Mouse (Mus musculus) cerebellum, adult 18-20 months (tissue): ENCODE data around the gene Hexim1.

Experiments used
- DNase-seq, 2 experiments: peaks; one replicate each; pipeline ENCODE4 v3.0.0; 2021

Gene Hexim1

DNA sequence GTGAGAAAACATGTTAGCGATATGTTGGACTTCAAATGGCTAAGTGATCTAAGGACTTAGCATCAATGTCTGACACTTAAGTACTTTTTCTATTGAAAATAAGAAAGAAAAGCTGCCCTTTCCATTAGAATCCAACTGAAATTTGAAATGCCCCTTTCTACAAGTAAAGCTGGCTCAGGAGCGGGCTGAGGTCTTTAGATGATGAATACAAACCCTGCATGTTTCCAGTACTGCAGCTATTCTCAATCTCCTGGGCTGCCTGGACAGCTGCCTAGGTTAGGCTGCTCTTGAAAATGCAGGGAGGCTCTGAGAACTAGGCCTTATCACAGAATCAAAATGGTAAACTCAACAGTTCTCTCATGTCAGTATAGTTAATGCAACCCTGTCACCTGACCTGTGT lies 2.8 kb downstream of the Hexim1 start:
- DNase-seq = no peak

DNA sequence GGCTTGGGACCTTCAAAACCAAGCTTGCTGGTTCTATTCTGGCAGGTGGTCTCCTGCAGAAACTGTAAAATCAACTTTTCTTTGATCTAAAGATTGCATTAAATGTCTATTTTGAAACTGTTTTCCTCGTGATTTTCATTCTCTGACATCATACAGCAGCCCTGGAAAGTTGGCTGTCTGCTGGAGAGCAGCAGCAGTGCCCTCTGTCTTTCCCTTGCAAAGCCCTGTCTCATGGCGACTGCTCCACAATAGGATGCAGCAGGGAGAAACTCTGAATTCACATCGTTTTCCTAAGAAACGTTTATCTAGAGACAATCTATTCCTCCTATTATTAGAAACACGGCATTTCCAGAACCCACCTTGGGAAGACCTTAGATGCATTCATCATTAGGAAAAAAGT lies 3.6 kb downstream of the Hexim1 start:
- DNase-seq = no peak

DNA sequence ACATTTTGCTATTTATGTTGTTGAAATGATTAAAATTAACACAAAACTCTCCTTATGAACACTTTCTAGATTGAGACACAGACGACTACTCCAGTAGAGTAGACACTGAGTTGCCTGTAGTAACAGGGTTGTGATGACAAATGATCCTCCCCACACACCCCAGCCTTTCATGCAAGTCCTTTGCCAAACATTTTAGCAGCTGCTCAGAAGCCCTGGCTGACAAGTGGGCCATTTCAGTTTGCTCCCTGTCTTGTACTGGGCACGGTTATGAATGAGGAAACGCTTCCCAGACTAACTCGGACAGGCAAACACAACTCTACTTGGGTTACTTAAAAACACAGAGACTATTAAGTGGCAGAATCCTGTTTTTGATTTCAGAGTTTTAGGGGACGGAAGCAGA lies 4.3 kb downstream of the Hexim1 start:
- DNase-seq = no peak

DNA sequence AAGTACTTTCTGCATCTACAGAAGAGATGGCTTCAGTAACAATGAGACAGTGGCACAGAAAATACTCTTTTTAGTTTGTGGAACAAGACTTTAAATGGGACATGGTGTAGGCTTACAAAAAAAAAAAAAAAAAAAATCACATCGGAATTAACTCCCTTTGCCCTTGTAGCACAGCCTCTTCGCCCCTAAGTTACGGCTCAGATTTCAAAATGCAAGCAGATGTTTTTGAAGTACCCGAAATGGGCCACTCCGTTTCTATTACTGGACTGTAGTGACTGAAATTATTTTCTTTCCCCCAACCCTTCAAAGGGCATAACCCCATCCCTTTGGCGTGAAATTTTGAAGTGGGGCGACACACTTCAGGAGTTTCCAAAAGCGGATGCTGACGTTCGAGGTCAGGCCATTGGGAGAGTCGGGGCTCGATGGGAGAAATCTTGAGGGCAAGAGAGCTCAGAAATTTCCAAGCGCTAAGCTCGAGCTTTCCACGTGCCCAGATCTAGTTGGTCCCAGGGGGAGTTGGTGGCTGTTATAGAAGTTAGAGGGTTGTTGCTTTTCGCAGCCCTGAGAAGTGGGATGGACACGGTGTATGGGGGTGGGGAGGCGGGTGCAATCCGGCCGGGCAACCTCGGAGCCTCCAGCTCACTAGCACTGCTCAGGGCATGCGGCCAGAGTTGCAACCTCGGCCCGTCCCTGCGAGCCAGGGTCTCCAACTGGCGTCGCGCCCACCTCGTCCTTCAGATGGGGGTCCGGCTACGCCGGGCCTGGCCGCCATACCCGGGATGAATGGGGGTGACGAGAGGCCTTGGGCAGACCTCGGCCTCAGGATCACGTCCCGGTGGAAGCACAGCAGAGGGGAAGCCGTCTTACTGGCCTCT lies 15.9 kb downstream of the Hexim1 start, which contains the start of gene Hexim2:
Gene Hexim2 (plus strand): TSS at position 729 of the 875 bp plus-strand sequence.
- DNase-seq = peak; percentile 71 to 82

DNA sequence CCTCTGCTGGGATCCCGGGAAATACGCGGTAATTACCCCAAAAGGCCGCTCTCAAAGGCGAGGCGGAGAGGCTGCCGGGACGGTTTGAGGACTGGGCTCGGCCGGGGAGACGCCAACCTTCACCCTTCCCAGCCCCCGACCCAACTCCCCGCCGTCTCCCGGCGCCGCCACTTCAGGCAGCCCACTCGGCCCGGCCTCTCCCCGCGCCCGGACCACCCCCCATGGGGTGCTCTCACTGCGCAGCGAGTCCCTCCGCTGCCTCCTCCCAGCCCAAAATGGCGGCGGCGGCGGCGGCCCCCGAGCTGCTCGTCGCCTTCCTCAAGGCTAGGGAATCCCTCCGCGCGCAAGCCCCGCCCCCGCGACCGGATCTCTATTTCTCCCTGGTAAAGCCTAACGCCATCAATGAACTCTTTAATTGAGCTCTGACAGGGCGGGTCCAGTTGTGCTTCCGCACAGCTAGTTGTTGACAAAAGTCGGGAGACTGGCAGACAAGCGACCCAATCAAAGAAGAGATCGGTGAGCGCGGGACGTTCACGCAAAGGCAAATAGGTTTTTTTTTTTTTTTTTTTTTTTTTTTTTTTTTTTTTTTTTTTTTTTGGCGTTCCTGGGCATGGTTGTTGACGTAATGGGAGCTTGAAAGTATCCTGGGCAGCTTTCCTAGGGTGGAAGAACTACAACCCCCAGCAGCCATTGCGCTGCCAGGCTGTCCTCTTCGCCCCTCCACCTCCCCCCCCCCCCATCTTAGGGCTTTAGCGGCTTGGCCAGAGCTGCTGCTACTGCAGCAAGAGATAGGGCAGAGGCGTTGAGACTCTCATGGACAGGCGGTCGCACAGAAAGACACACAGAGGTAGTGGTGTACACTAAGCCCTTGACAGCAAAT lies 16.8 kb downstream of the Hexim1 start:
- DNase-seq = peak; percentile 100

DNA sequence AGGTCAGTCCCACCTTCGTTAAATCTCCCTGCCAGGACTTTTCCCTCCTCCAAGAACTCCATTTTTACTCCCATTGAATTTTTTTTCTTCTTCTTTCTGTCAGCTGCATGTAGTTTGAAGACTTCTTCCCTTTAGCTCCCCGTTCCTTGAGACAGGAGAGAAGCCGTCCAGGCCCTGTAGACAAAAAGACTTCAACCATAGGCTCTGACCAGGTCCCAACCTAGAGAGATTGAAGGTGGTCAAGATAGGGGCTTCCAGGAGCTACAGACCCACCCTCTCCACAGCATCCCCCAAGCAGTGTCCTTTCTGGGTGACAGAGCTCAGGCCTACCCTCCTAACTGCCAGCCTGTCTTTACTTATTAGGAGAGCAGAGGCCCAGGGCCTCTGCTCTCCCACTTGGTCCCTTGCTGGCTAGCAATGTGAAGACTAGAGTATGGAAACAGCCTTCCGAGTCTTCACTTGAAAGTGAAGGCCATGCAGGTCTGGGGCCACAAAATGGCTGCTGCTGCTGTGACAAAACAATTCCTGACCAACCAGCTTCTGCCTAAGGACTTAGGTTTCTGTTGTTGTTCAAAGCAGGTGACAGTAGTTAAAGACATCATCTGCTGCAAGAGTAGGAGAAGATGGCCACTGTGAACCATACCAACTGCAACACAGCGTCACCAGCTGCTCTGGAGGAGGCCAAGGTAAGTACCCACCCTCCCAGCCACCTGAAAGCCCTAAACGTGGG lies 17.6 kb downstream of the Hexim1 start:
- peak; percentile 28 to 50 for DNase-seq

DNA sequence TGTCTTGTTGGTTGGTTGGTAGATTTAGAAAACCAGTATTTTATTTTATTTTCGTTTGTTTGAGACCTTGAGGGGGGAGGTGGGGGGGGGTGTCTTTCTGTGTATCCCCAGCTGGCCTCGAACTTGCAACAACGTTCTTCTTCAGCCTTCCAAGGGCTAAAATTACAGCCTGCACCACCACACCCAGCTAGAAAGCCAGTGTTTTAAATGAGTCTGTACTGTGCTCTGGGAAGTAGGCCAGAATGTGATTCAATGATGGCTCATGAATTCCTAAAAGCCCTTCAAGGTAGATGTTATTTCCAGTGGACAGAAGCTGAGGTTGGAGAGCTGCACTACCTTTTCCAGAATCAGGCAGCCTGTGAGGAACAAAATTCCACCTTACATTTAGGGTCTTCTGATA lies 18.2 kb downstream of the Hexim1 start:
- DNase-seq = peak; percentile 37 to 43

DNA sequence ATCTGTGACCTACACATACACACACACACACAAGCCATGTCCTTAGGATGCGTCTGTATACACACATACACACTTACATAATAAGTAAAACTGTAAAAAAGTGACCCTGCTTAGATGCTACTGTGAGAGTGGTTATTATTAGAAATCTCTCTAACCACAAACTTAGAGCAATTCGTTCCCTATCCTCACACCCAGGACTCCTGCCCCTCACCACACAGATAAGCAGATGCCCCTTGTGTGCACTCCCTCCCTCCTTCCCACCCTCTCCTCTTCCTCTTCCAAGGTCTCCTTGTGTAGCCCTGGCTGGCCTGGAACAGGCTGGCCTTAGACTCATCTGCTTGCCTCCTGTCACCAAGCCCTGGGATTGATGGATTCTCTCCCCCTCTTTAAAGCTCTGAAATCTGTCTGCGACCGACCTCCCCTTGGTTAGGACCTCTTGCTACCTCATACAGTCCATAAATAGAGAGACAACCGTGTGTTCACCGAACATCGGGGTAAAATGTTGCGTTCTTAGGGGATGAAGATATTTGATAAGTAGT lies 20.1 kb downstream of the Hexim1 start:
- no peak for DNase-seq

DNA sequence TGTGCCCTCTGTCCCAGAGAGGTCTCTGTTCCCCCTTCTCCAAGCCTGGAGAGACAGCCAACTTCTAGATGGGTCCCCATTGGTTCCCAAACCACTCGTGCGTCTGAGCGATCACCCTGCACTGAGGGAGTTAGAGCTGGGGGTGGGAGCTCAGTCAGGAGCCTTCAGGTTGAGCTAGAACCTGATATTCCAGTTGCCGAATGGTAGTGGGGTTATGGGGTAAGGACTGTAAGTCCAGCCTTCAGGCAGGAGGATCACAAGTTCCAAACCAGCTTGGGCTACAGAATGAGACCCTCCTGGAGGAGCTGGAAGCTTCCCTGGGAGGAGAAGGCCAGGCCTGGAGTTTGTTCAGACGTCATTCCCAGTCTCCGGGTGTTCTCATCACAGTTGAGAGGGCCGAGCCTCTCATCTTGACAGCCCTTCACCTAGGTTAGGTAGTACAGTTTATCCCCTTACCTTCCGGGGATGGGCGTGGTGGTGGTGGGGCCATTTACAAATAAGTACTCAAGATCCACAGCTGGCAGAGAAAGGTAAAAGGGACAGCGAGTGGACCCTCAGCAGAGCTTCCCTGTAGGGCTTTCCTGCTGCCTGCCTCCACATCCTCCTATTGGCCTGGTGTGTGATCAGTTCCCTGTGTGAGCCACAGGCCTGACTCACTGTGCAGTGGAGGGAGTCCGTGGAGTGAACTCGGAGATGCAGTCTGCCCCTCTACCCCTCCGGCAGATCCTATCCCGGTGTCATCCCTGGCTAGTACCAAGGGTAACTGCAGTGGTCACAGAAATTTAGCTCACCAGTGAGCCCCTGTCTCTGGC lies 24.1 kb downstream of the Hexim1 start:
- DNase-seq = no peak

DNA sequence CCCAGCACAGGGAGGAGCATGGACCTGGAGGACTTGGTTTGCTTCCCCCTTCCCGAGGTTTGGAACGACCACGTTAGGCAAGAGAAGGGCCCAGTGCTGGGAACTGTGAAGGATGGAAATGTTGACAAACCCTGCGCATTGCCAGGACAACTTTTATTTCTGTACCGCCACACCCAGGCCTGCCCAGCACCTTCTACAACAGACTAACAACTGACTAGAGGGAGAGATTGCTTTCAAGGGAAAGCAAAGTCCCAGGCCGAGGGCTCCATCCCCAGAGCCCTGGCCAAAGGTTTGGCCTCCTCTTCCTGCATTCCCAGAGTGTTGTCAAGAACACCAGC lies 24.7 kb downstream of the Hexim1 start:
- DNase-seq = no peak

DNA sequence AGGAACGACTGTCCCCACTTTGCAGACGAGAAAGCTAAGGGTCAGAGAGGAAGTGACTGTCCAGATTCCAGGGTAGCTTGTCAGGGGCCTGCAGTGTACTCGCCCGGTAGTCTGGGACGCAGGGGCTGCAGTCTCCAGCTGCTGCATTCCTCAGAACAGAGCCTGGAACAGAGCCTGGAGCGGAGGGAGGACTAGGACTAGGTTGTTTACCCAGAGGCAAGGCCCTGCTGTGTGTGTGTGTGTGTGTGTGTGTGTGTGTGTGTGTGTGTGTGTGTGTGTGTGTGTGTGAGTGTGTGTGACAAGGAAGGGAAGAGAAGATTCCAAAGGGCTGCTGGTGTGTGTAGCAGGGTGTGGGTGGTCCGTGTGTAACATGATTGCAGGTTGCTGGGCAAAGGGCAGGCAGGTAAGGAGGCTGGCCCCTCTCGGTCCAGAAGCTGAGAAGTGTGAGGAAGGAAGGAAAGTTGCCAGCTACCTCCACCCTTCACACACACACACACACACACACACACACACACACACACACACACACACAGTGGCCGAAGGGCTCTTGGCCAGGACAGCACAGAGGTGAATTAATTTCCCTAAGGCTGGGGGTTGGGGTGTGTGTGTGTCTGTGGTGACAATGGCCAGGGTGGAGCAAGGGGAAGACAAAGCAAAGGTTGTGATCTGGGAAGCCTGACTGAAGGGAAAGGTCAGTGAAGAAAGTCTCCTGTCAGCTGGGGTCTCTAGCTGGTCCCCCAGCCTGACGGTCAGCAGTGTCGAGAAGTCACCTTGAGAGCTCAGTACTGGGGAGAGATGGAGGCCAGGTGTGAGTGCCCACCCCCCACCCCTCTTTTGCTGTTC lies 25.3 kb downstream of the Hexim1 start:
- no peak for DNase-seq

DNA sequence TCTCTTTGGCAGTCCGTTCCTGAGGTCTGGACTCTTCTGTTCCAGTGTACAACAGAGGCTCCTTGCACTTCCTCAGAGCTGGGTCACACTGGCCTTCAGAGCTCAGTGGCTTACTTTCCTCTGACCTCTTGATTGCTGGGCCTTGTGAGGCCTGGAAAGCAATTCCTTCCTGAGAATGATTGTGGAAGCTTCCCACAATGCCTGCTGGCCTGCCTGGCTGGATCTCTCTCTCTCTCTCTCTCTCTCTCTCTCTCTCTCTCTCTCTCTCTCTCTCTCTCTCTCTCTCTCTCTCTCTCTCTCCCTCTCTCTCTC lies 25.9 kb downstream of the Hexim1 start:
- peak in 1 of 2 experiments; percentile 36 for DNase-seq

DNA sequence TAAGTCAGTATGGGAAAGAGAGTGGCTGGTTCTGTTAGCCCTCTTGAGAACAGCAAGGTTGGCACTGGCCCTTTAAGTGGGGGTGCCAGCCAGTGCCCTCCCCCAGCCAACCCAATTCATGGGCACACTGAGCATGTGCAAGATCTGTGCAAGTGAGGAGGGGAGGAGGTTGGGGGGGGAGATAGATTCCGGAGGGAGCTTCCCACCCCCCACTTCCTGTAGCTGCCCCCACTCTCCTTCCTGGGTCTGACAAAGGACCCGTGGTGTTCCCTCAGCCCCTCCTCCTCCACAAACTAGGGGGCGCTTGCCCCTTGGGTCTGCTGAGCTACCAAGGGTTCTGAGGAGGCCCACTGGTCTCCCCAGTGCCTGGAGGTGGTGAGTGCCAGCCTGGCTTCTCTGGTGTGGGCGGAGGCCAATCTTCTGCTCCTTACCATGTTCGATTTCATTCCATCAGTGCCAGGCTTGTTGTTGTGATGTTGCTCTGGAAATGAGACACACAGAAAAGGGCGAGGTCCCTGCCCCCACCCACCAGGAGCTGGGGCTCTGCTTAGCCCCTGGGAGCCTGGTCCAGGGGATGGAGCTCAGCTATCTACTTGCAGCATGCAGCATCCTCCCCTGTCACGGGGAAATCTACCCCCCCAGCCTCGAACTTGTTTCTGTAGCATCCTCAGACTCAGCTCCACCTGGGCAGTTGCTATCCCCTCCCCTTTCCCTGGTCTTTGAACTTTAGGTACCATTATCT lies 26.6 kb downstream of the Hexim1 start:
- peak; percentile 86 to 90 for DNase-seq

DNA sequence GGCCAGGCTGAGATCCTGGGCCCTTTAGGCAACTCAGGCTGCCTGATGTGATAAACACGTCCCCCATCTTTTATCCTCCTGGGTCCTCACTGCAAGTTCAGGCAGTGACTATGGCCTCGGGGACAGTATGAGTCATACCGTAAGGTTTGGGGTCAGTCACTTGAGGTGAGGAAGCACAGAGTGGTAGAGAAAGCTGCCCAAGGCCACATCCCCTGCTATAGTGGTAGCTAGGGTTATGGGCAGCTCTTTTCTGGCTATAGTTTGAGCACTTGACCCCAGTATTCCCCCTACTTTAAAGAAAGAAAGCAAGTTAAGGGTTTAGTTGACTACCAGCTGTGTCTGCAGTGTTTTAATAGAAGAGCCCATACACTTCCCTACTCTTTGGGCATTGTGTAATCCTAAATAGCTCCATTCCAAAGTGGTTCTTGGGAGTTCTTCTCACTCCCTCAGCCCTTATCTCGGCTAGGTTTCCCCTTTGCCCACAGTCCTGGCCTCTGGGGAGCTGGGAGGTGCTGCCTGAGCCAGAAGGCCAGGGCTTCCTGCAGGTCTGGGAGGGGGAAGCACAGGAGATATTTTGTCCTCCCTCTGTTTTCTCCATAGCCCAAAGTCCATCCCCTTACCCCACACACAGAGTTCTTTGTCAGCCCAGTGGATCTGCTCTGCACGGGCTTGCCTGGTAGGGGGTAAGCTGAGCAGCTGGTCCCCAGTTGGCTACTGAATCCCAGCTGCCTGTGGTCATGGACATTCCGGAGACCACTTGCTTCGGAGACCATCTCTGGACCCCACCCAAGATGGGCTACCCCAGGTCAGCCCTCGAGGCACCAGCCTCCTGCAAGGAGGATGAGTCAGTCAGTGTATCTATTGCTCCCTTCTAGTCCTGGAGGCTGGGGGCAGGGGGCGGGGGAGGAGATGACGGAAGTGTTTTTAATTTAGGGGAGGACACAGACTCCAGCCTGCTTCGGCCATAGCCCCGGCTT lies 28.6 kb downstream of the Hexim1 start:
- DNase-seq = no peak

DNA sequence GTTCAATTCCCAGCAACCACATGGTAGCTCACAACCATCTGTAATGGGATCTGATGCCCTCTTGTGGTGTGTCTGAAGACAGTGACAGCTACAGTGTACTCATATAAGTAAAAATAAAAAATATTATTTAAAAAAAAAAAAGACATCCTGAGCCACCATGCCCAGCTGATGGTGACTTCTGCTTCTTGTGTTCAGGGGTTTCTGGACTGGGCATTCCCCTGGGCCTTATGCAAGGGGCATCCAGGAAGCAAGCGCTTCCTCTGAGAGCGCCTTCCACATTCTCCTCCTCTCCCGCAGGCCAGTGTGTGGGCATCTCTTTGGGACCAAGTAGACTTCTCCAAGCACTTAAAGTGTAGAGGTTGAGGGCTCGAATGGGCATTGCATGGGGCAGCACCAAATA lies 30.4 kb downstream of the Hexim1 start:
- no peak for DNase-seq

DNA sequence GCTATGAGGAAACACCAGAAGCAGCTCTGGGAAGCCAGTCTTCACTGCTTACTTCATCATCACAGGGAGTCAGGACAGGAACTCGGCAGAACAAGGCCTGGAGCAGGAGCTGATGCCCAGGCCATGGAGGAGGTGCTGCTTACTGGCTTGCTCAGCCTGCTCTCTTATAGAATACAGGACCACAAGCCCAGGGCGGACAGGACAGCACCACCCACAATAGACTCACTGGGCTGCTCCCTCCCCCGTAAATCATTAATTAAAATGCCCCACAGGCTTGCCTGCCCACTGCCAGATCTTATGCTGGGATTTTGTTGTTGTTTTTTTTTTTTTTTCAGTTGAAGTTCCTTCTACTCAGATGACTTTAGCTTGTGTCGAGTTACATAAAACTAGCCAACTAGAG lies 31.7 kb downstream of the Hexim1 start:
- DNase-seq = no peak

DNA sequence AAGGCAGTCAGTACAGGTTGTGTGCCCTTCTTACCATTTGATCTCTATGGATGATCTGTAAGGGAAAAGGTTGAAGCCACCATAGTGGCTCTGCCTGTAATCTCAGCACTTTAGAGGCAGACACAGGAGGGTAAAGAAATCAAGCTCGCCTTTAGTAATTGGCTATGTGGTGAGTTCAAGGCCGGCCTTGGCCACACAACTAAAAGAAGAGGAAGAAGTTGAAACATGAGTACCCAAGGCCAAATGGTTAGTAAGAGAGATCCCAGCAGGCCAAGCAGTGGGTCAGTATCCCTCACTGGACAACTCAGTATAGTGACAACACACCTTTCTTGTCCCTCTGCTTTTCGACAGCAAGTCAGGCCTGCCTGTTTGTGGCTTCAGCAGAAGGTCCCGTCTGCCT lies 33.7 kb downstream of the Hexim1 start:
- DNase-seq = no peak

DNA sequence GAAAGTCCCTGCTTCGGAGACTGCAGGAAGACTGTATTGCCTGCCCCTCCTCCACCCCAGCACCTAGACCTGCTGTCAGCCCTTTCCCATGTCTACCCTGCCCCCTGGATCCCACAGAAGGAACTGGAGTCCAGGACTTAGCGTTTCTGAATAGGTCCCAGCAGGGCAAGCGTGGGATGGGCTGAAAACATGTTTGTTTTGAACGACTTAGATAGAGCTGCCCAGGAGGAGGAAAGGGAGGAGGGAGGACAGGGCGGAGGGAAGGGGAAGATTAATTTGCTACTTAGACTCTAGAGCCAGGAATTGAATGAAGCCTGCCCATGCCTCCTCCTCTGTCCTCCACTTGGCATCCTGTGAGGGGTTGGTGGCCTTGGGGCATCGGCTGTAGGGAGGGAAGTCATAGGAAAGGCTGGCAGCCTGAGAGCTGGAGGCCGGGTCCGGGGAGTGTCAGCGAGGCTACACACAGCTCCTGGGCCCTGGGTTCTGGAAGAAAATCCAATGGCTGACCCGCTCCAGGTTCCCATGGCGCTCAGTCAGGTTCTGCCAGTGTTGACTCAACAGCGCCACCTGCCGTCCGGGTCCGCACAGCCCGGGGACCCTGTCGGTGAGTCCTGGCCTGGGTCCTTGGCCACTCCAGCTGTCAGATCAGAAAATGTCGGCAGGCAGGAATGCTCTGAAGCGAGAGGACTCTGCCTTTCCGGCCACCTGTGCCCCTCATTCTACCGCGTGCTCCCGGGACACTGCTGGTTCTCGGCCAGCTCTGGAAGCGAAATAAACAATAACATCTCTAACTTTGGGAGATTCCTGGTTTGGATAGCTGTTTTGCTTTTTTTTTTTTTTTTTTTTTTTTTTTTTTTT lies 42.8 kb downstream of the Hexim1 start:
- DNase-seq = peak; percentile 95 to 99
